Mouse (Mus musculus): Measurements from ENCODE around the gene Ryr1. TPM values are rescaled to one million over a fixed set of nuclear protein-coding genes. Genes with fewer than 3 reads are reported as not detected.
"Not testable (repeated sequence)": the region's sequence is repeated elsewhere in the genome, so short reads cannot be mapped to it uniquely, and the experiment has no call there.

The Ryr1 gene
- total RNA-seq, 2 experiments from 2014 or later: 0.03 to 0.08 TPM

DNA sequence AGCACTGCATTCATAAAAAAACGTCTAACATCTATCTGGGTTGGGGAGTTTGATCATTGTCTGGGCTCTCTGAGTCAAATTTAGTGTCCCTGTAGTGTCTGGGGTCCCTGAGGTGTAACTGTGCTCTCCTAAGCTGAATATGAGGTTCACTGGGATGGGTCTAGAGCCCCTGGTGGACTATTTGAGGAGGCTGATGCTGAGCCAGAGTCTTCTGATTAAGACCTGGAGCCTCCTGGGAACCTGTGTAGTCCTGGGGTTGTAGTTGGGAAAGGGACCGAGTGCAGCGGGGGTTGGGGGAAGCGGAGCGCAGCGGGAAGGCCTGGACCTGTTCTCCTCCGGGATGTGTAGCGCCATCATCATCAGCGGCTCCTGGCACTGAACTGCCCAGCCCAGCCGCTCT lies 38.1 kb downstream of the Ryr1 start:
- DNase-seq: no peak
- intact Hi-C loops (cut with DNase I): no loop called here

DNA sequence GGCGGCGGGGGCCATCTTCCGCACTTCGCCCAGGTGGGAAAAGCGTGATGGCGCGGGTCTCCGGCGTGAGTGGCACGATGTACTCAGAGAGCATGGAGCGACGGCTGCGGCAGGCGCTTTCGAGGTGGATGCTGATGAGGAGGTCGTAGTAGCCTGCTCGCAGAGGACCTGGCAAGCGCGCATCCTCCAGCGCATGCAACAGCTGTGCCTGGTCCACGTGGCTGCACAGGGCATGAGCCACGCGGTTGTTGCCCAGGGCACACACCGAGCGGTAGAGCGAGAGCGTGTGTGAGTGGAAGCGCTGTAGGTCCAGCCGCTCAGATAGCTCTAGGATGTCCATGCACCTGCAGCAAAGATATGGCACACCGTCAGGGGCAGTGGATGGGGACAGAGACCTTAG lies 39.0 kb downstream of the Ryr1 start:
- no peak for DNase-seq
- intact Hi-C loops (cut with DNase I): no loop called here

DNA sequence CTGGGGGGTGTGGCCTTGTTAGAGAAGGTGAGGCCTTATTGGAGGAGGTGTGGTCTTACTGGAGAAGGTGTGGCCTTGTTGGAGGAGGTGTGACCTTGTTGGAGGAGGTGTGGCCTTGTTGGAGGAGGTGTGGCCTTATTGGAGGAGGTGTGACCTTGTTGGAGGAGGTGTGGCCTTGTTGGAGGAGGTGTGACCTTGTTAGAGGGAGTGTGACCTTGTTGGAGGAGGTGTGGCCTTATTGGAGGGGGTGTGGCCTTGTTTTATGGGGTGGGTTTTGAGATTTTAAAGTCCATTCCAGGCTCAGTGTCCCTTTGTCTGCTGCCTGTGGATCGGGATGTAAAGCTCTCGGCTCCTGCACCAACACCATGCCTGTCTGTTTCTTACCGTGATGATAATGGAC lies 40.6 kb downstream of the Ryr1 start:
- DNase-seq: no peak
- intact Hi-C loops (cut with DNase I): no loop called here

DNA sequence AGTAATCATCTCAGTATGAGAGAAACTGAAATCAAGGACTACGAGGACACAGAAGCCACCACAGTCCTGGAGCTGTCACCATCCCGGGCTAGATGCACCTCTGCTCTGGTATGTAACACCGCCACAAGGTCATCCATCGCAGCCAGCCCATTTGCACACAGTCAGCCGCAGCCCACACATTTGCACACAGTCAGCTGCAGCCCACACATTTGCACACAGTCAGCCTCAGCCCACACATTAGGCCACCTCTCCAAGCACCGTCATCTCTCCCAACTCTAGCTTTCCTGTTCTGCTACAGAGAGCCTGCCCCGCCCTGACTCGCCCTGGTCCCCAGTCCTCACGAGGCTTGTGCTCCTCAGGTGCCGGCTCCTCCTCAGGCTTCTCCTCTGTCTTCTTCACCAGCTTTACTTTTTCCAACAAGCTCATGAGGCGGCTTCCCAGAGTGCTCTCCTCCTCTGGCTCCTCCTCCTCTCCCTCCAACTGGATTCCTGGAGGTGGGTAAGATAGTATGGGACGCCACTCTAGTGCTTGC lies 45.5 kb downstream of the Ryr1 start:
- intact Hi-C loops (cut with DNase I): no loop called here
- DNase-seq: no peak

DNA sequence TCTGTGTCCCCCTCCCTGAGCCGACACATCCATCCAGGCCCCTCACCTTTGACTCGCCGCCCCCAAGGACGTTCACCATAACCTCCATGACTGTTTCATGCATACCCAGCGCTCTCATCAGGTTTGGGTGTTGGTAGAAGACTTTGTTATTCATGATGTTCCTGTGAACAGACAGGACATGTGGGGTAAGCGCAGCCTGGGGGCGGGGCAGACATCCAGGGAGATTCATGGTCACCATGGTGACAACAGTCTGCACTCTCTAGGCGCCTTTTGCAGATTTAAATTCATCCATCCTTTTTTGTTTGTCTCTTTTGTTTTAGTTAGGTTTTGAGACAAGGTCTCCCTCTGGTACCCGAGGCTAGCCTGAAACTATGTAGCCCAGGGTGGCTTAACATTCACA lies 48.0 kb downstream of the Ryr1 start:
- intact Hi-C loops (cut with DNase I): no loop called here
- DNase-seq: no peak

DNA sequence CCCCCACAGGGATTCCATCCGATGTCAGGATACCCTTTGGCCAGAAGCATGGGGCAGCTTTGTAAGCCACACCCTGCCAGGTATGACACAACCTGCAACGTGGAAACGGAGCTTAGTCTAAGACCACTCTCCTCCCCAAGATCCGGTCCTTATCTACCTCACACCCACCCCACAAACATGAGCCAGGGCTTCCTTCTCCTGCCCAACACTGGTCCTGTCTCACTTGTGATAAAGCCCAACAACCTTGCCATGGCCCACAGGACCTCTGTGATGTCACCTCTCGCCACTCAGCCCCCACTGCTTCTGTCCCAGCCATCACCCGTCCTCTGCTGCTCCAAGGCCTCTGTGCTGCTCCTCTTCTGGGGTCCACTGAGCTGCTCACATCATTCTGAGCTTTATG lies 49.8 kb downstream of the Ryr1 start:
- intact Hi-C loops (cut with DNase I): no loop called here
- DNase-seq: no peak

DNA sequence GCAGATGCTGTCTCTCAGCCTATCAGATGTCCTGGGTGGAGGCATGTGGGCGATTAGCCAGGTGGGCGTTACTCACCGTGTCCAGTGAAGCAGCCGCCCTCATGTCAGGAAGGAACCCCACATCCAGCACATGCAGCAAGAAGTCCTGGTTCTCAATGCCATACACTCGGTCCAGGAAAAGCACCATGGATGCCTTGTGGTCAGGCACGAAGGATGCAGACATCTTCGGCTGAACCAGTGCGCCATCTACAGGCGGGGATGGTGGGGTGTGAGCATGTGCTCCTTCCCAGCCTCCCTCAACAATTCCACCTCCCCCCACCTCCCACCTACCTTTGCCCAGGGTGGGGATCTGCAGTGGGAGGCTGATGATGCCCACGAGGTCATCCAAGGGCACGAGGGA lies 52.3 kb downstream of the Ryr1 start:
- intact Hi-C loops (cut with DNase I): no loop called here
- DNase-seq: peak in 1 of 2 experiments; percentile 6

DNA sequence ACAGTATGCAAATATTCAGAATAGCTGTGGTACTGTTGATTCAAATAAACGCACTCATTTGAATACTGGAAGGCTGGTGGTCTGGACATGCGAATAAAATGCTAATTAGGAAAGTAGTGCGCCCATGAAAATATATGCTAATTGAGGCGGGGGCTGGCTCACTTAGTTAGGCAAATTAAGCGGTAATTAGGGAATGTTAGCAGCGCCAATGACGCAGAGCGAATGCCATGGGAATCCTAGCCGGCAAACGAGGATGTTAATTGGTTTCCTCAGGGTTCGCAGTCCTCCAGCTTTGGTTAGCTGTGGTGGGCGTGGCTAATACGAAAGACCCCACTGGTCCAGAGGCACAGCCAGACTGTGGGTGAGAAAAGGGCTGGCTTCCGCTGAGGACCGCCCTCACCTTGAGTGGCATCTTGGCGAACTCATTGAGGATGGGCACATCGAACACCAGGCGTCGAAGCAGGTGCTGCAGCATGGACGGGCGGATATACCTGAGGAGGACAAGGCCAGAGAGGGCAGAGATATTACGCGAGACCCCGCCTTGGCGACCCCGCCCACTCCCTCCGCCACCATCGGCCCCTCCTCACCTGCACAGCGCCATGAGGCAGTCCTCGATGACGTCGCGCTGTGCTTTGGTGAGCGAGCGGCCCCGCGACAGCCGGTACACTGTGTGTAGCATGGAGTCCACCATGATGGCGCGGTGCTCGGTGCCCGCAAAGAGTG lies 53.6 kb downstream of the Ryr1 start:
- intact Hi-C loops (cut with DNase I): no loop called here
- DNase-seq: no peak

DNA sequence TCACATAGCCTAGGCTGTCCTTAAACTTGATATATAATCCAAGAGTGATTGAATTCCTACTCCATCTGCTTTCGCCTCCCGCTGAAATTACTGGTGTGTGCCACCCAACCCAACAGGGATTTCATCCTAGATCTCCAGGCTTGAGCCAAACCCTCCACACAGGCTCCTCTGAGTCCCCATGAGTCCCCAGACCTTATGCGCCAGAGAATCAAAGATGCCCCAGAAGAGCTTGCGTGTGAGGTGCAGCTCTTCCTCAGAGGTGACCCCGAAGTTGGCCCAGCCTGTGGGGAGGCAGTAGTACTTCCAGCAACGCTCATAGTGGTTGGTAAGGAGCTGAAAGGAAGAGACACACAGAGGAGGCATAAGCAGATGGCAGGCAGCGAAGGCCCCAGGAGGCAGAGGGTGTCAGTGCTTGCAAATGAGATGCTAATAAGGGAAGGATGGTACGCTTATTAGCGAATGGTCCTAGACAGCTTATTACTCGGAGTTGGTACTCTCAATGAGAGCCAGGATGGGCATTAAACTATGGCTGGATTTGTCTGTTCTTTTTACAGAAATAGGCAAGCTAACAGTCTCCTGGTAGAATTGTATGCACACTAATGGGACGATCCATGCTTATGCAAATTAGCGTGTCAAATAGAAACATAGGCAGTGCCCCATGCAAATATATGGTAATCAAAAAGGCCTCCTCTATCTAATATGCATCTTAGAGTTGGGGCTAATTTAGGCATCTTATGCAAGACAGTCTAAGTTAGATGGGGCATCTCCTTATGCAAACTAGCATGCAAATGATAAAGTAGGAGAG lies 54.4 kb downstream of the Ryr1 start:
- no peak for DNase-seq
- intact Hi-C loops (cut with DNase I): no loop called here

DNA sequence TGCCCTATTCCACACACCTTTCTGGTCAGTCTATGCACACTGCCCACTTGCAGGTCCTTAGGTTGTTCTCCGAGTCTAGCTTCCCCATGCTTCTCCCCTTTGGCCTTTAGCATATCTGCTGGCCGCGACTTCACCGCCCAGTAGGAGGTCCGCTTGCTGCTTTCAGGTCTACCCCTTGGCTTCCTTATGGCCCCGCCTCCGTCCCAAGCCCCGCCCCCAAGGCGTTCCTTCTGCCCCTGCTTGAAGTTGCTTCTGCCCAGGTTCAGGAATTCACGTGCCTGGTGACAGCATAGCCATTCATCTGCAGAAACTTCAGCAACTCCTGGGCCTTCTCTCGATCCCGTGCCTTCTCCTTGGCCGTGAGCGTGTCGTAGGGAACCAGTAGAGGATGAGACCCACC lies 57.2 kb downstream of the Ryr1 start:
- DNase-seq: no peak
- intact Hi-C loops (cut with DNase I): no loop called here

DNA sequence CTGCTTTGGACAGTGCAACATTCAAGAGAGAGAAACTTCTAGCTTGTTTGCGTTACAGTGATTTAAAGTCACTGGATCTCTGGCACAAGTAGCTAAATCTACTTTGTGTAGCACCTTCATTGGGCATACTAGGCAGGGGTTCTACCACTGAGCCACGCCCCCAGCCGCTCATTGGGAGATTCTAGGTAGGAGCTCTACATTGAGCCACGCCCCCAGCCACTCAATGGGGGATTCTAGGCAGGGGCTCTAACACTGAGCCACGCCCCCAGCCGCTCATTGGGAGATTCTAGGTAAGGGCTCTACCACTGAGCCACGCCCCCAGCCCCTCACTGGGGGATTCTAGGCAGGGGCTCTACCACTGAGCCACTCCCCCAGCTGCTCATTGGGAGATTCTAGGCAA lies 61.5 kb downstream of the Ryr1 start:
- intact Hi-C loops (cut with DNase I); DNase-seq: not testable (repeated sequence)

DNA sequence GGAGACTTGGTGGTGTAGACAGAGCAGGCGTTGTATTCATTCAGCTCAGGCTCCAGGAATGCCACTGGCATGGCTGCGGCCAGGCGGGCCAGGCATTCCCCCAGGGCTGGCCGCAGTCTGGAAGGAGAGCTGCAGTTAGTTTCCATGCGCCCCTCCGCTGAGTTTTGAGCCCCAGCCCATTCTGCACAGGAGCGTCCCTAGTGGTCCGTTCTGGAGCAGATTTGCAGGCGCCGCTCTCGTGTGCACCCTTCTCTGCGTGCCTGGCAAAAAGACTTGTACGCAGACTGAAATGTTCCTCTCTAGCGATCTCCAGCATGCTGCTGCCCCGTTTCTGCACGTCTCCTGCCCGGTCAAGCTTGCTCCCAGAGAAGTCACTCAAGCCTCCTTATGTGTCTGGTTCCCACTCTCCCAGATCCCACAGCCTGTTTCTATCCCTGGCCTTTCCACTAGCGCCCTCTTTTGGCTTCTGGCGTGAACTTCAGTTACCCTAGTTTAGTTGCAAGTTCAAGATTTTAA lies 63.4 kb downstream of the Ryr1 start:
- no peak for DNase-seq
- intact Hi-C loops (cut with DNase I): no loop called here

DNA sequence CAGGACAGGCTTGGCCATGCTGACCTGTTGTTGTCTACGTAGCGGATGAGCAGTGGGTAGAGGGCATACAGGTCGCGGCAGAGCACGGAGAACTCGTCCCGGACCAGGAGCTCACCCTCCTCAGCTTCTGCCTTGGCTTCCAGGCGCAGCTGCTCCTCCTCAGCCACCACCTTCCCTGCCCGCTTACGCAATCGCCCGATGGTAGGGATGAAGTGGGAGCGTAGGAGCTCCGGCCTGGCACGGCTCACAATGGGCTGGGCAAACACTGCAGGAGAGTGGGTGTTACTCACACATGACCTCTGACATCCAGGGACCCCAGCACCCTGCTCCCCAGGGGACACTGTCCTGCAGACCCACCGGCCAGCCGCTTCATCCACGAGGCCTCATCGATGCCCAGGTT lies 65.5 kb downstream of the Ryr1 start:
- intact Hi-C loops (cut with DNase I): no loop called here
- DNase-seq: no peak

DNA sequence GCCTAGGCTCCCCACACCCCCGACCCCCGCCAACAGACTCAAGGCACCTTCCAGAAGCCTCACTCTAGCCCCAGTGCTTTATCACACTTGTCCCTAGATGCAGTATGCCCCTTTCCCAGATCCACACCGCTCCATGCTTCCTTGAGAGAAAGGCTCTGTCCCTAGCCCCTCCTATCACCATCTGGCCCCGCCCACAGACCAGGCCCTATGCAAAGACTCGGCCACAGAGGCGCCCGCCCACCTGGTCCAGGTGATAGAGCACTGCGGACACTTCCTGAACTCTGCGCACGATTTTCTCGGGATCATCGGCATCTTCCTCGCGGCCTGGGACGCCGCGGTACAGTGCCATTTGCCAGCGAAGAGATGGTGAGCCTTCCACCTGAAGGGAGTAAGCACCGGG lies 72.2 kb downstream of the Ryr1 start:
- no peak for DNase-seq
- intact Hi-C loops (cut with DNase I): no loop called here

DNA sequence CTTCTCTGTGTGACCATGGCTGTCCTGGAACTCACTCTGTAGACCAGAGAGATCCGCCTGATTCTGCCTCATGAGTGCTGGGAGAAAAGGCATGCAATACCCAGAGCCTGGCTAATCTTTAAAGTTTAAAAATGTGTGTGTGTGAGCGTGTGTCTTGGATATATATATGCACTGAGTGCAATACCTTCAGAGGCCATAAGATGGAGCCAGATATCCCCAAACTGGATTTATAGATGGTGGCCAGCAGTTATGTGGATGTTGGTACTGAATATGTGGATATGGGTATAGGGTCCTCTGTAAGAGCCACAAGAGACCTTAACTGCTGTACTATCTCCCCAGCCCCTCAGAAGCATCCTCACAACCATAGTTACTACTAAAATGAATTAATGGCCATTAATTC lies 74.2 kb downstream of the Ryr1 start:
- intact Hi-C loops (cut with DNase I): loop anchor here (2.0 kb wide), 1 partner anchor 250 kb away; no protein-coding TSS in a partner anchor

DNA sequence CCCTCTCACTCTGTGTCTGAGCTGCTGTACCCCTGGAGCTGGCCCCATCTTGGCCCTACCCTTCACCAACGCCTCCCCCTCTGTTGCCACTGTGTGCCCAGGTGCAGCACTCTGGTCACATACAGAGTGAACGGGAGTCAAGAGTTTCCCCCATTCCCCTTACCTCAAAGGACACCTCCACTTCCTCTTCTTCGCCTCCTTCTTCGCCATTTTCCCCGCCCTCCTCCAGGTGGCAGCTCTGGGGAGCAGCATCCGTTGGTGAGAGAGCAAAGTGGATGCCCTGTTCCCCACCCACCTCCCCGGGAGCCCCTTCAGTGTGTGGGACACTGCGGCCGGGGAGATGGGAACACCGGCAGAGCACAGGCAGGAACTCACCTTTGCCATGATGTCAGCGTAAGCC lies 76.4 kb downstream of the Ryr1 start:
- intact Hi-C loops (cut with DNase I): no loop called here

More for the DNA sequence above, 74.2 kb downstream of the Ryr1 start:
- DNase-seq: no peak

DNA sequence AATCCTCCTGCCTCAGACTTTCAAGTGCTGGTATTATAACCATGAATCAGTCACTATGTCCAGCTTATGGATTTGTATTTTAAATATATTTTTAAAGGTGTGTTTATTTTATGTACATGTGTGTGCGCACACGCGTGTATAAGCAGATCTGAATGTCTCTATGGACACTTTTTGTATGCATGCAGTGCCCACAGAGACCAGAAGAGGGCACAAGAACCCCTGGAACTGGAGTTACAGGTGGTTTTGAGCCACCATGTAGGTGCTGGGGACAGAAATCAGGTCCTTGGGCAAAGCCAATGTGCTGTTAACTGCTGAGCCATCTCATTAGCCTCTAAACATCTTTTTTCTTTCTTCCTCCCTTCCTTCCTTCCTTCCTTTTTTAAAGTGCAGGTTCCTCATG lies 76.9 kb downstream of the Ryr1 start:
- intact Hi-C loops (cut with DNase I): no loop called here
- DNase-seq: no peak

More for the DNA sequence above, 76.4 kb downstream of the Ryr1 start:
- no peak for DNase-seq

DNA sequence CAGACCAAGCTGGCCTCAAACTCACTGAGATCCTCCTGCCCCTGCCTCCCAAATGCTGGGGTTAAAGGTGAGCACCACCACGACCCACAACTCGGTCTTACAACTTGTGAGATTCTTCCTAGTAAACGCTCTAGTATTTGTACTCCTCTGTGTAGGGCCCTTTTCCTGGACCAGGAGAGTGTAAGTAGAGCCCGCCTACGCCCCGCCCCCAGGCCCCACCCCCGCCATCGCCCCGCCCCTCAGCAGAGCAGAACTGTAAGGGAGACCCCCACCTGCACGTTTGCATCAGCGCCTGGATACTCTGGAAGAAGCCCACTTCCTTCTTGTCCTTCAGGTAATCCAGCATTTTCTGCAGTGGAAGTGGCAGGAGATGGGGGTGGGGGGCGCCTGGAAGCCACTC lies 78.4 kb downstream of the Ryr1 start:
- intact Hi-C loops (cut with DNase I): no loop called here

DNA sequence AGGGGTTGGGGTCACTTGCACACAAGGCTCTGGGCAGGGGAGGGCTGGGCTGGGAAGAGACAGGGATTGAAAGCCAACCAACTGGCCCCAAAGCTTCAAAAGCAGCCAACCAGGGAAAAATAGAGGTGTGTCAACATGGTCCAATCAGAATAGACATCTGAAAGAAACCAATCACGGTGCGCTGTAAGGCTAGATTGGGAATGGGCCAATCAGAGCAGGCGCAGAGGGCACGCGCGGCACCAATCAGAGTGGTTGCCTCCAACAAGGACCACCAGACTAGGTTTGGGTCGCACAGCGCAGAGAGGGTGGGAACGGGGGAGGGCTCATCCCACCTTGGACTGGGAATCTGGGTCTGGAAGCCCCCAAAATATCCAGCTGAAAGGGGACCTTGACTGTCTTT lies 80.7 kb downstream of the Ryr1 start:
- DNase-seq: no peak
- intact Hi-C loops (cut with DNase I): loop anchor here (5.0 kb wide), 1 partner anchor 177 kb away; no protein-coding TSS in a partner anchor

More for the DNA sequence above, 78.4 kb downstream of the Ryr1 start:
- no peak for DNase-seq

DNA sequence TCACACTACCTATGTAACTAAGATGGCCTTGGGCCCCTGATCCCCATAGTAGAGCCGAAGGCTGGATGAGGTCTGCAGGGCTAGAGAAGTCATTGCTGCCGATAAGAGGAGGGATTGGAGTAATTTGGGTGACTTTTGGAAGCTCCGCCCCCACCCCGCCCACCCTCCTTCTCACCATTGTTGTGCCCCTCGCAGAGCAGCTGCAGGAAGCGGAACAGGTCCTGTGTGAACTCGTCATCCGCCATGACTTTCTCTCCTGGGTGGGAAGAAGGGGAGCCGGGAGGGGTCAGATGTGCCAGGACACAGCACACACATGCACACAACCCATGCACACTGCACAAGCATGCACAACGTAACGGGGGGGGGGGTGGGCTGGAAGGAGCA lies 81.3 kb downstream of the Ryr1 start:
- intact Hi-C loops (cut with DNase I): loop anchor here (5.0 kb wide), 1 partner anchor 176 kb away; no protein-coding TSS in a partner anchor

DNA sequence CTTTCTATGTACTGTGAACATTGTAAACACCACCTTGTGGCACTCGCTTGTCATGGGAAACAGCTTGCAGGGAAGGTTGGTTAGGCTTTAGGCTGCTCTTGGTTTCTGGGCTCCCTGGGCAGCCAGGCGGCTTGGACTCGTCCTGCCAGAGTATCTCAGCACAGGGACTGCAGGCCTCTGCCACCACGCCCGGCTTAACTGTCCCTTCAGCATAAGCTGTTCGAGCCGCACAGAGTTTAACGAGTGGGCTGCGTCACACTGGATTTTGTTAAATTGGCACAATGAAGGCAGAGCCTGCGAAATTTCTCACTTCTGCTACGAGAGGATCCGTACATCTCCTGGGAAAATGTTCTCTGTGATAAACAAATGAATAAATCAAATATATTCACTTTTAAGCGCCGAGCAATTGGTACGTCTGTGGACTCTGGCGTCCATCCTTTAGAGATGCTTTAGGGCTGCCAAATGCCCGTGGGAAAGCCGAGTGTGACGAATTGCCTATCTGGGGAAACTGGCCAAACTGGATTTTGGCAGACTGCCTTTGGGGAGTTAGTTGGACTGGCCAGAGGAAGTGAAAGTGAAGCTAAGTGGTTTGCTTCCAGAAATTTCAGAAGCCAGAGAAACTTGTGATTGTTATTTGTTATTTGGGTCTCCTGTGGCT lies 81.8 kb downstream of the Ryr1 start:
- intact Hi-C loops (cut with DNase I): loop anchor here (5.0 kb wide), 1 partner anchor 176 kb away; no protein-coding TSS in a partner anchor
- peak; percentile 72 to 76 for DNase-seq

More for the DNA sequence above, 81.3 kb downstream of the Ryr1 start:
- no peak for DNase-seq
